Mouse (Mus musculus) heart, embryonic 13.5 days (tissue): ENCODE results near the gene Pitpnm3. TPM values are rescaled to one million over a fixed set of nuclear protein-coding genes. Genes with fewer than 3 reads are reported as not detected.

ENCODE experiments used
- ATAC-seq: fragments of 200-750 bp; cut with Nextera tagmentation; 2 replicates; pipeline ENCODE4 v1.8.0; 2017; ENCODE audit warnings: moderate TSS enrichment; ENCODE audit not compliant: insufficient number of reproducible peaks, low FRiP score, low TSS enrichment; ENCODE audit errors: extremely low read depth
- H3K27ac ChIP-seq: fragments of 300-500 bp; sonication (generic); replicated peaks from 2 replicates; pipeline ENCODE4 v1.5.1; 2015; ENCODE audit warnings: moderate library complexity, mild to moderate bottlenecking, inconsistent platforms
- H3K27me3 ChIP-seq: fragments of 300-500 bp; sonication (generic); replicated peaks from 2 replicates; pipeline ENCODE4 v1.6.1; 2015; ENCODE audit warnings: mild to moderate bottlenecking, inconsistent platforms
- H3K36me3 ChIP-seq: fragments of 300-500 bp; sonication (generic); 2 replicates; pipeline ENCODE4 v1.6.1; 2015; ENCODE audit warnings: mild to moderate bottlenecking, inconsistent platforms
- H3K4me1 ChIP-seq: fragments of 300-500 bp; sonication (generic); 2 replicates; pipeline ENCODE4 v1.6.1; 2015; ENCODE audit warnings: inconsistent platforms
- H3K4me2 ChIP-seq: fragments of 300-500 bp; sonication (generic); 2 replicates; pipeline ENCODE4 v1.6.1; 2015; ENCODE audit warnings: inconsistent platforms, mild to moderate bottlenecking, moderate library complexity
- H3K4me3 ChIP-seq: fragments of 300-500 bp; sonication (generic); 2 replicates; pipeline ENCODE4 v1.5.1; 2015; ENCODE audit warnings: moderate library complexity, mild to moderate bottlenecking, inconsistent platforms
- H3K9ac ChIP-seq: fragments of 300-500 bp; sonication (generic); 2 replicates; pipeline ENCODE4 v1.6.1; 2015; ENCODE audit warnings: inconsistent platforms, mild to moderate bottlenecking, moderate library complexity
- H3K9me3 ChIP-seq: fragments of 300-500 bp; sonication (generic); 2 replicates; pipeline ENCODE4 v1.6.1; 2016; ENCODE audit warnings: inconsistent platforms
- WGBS: fragments of 180-500 bp; shearing (Covaris S2); methylation state at CpG from one replicate; pipeline ENCODE4 v1.1.7; 2015; ENCODE audit warnings: mixed read lengths; 5-methylcytosine and 5-hydroxymethylcytosine counted together
- polyA plus RNA-seq: library from polyadenylated mRNA; unstranded; fragments of >200 nt; fragmentation: Nextera tagmentation; extraction: Ambion mirVana; gene quantifications from 2 replicates; pipeline ENCODE4 v1.2.1, GENCODE M21; 2015

Pitpnm3 gene
- polyA plus RNA-seq, 1 experiment from 2014 or later = 0.12 TPM

DNA sequence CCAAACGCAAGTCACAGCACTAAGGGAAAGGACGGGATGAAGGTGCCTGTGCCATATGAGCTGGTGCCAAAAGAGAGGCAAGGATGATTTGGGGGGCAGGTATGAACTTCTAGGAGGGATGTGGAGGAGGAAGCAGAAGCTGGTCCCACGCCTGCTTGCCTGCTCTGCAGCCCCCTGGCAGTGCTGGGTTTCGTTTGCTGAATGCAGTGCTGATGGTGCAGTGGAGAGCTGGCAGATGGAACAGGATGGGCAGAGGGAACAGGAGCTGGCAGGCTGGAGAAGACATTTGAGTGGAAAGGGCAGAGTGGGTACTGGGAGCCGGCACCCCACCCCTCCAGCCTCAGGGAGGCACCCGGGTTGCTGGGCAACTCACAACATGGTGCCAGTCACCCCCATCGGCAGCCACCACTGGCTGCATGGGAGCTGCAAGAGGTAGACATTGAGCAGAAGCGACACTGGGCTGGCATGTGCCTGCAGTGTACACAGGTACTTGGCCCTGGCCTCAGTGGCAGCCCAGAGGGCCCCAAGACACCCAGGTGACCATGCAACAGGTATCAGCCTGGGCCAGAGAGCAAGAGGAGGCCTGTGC lies 86.3 kb downstream of the Pitpnm3 start:
- no peak overlapping the region for H3K4me2 ChIP-seq
- peaks cover 38% of the 10 kb centered on the region for H3K36me3 ChIP-seq
- H3K9me3 ChIP-seq = no peaks in the 10 kb centered on the region
- H3K9ac ChIP-seq = no peak overlapping the region
- peaks cover 49% of the 10 kb centered on the region for H3K27me3 ChIP-seq
- H3K4me3 ChIP-seq = no peak overlapping the region
- H3K27ac ChIP-seq = no peak overlapping the region
- 68% methylated on average over 8 of the region's 8 CpGs for WGBS
- ATAC-seq = no peak
- H3K4me1 ChIP-seq = peaks cover 23% of the 10 kb centered on the region

GRCm38 (mm10) chr11:72048730-72049129 lies 86.8 kb downstream of the Pitpnm3 start:
- H3K4me2 ChIP-seq = no peak overlapping the region
- H3K36me3 ChIP-seq = peaks cover 42% of the 10 kb centered on the region
- no peaks in the 10 kb centered on the region for H3K9me3 ChIP-seq
- peaks cover 28% of the 10 kb centered on the region for H3K4me1 ChIP-seq
- ATAC-seq = no peak
- no peak overlapping the region for H3K4me3 ChIP-seq
- 61% methylated on average over 6 of the region's 6 CpGs for WGBS
- peaks cover 46% of the 10 kb centered on the region for H3K27me3 ChIP-seq
- no peak overlapping the region for H3K9ac ChIP-seq
- no peak overlapping the region for H3K27ac ChIP-seq

DNA sequence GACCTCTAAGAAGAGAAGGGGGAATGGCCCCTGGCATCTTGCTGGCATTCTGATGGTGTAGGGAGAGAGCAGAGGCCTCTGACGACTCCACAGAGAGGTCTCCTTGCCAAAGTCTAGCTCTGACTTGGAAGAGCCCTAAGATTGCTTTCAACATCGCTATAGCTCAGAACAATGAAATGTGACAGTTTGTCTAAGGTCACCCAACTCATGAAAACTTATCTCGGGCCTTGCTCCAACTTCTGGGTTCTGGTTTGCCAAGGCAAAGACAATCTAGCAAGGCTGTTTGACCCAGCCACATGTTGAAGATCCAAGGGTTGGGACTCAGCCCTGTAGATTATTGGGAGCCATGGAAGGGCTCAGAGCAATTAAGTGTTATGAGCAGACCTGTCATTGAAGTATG lies 91.3 kb downstream of the Pitpnm3 start:
- Histone ChIP-seq H3K9me3 (no peaks in the 10 kb centered on the region), H3K27me3 (peaks cover 5% of the 10 kb centered on the region), H3K9ac (0 out of 2 replicates have a peak overlapping the region, but pooled peaks have one; percentile 86), H3K27ac (no peak overlapping the region), H3K4me3 (peak overlapping the region; percentile 81), H3K36me3 (peaks cover 42% of the 10 kb centered on the region), H3K4me2 (peak overlapping the region; percentile 92), H3K4me1 (peaks cover 46% of the 10 kb centered on the region)
- 79% methylated on average over 3 of the region's 3 CpGs for WGBS
- ATAC-seq = no peak

DNA sequence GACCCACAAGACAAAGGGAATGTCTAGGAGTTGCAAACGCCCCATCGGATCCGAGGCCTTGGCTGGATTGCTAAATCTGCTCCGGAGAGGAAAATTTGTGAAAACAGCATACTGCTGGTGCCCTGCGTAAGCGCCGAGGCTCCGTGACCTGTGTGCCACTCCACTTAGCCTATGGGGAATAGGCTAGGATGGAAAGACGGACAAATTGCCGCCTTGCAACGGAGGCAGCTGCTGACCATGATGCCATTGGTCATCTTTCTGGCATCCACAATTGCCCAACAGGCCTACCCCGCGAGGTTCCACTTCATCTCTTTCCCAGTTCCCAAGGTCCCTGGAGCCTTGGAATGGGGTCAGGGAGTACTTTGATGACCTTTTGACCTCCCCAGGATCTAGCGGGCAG lies 92.9 kb downstream of the Pitpnm3 start:
- H3K4me3 ChIP-seq = peak overlapping the region; percentile 81
- H3K36me3 ChIP-seq = peaks cover 38% of the 10 kb centered on the region
- peak overlapping the region; percentile 92 for H3K4me2 ChIP-seq
- no peak overlapping the region for H3K27ac ChIP-seq
- H3K9ac ChIP-seq = peak overlapping the region; percentile 86
- no peaks in the 10 kb centered on the region for H3K9me3 ChIP-seq
- no peak for ATAC-seq
- 2% methylated on average over 14 of the region's 14 CpGs for WGBS
- H3K4me1 ChIP-seq = peaks cover 48% of the 10 kb centered on the region
- peaks cover 13% of the 10 kb centered on the region for H3K27me3 ChIP-seq

DNA sequence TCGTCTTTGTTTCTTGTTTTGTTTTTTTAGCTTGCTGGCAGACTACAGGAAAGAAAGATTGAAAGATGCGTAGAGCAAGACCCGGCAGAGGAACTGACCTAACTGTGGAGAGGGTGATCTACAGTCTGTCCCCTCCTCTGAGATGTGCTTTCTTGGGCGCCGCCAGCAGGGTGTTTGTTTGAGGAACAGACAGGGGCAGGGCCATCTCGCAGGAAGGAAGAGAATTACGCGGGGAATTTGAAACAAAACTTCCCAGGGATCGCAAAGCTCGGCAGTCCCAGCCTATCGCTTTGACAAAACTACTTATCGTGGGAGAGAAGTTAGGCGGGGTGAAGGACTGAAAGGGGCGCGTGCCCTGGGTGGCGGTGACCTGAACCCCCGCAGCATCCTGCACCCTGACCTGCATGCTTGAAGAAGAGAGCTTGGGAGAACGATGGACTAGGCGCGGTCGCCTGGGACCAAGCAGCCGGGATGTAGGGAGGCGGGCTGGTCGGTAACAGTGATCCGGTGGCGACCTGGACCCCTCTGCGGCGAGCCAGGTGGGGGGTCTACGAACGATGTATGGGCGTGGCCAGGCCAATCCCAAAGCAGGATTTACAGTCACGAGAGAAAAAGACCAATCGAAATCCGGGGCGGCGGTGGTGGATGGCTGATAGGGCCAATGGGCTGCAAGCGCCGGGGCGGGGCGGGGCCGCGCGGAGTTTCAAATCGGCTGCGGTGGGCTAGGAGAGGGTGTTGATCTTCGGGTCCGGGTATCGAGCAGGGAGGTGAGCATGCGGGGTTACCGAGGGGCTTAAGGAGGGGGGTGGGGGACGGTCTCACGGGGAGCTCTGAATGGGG lies 93.6 kb downstream of the Pitpnm3 start, which contains the start of gene Pimreg:
Pimreg (plus strand) TSS at position 265 of the 840 bp plus-strand sequence.
- peak; percentile 70 for ATAC-seq
- H3K36me3 ChIP-seq = peaks cover 31% of the 10 kb centered on the region
- H3K4me2 ChIP-seq = peak within 1 kb of the TSS; percentile 92
- WGBS = under 1% methylated on average over 52 of the region's 52 CpGs
- peak within 1 kb of the TSS; percentile 86 for H3K9ac ChIP-seq
- peak within 1 kb of the TSS; percentile 81 for H3K4me3 ChIP-seq
- H3K27me3 ChIP-seq = peaks cover 16% of the 10 kb centered on the region
- peak within 1 kb of the TSS; percentile 71 for H3K27ac ChIP-seq
- H3K9me3 ChIP-seq = no peaks in the 10 kb centered on the region
- H3K4me1 ChIP-seq = peaks cover 48% of the 10 kb centered on the region

GRCm38 (mm10) chr11:72041290-72041767 lies 94.2 kb downstream of the Pitpnm3 start:
- H3K4me3 ChIP-seq = peak overlapping the region; percentile 81
- no peak for ATAC-seq
- 13% methylated on average over 6 of the region's 6 CpGs for WGBS
- H3K4me1 ChIP-seq = peaks cover 48% of the 10 kb centered on the region
- H3K4me2 ChIP-seq = peak overlapping the region; percentile 92
- H3K36me3 ChIP-seq = peaks cover 25% of the 10 kb centered on the region
- no peaks in the 10 kb centered on the region for H3K9me3 ChIP-seq
- peak overlapping the region; percentile 83 for H3K9ac ChIP-seq
- peak overlapping the region; percentile 71 for H3K27ac ChIP-seq
- peaks cover 16% of the 10 kb centered on the region for H3K27me3 ChIP-seq

DNA sequence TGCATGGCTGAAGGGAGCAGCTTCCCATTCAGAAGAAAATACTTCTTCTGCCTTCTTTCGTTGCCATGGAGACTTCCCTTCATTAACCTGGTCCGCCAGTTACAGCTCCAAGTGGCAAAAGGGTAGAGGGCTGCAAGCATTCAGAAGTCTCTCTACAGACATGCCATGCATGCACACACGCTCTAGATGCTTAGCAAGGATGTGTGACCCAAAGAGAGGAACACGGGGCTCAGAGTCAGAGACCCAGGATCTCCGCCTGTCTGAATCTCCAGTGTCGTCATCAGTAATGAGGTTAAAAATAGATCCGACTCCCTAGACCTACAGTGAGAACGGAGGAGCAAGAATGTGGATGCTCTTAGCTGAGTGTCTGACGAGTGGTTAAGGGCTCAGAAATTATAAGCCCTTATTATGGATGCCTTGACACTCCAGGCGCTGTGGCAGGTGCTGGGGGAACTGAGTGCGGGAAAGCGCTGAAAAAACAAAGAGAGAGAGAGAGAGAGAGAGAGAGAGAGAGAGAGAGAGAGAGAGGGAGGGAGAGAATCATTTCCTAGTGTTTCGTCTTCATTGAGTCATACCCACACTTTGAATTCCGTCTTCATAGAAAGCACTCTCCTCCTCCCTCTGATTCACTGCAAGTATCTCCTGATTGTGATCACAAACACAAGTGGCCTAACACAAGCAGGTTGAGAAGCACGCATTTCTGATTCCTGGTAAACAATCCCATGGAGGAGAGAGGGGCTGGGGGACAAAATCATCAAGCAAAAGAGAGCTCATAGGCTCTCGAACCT lies 95.8 kb downstream of the Pitpnm3 start:
- Histone ChIP-seq H3K36me3 (peaks cover 9% of the 10 kb centered on the region), H3K4me1 (peaks cover 58% of the 10 kb centered on the region), H3K9me3 (no peaks in the 10 kb centered on the region), H3K4me2 (peak overlapping the region; percentile 44), H3K27ac (peak overlapping the region; percentile 32), H3K27me3 (peaks cover 16% of the 10 kb centered on the region), H3K4me3 (no peak overlapping the region), H3K9ac (peak overlapping the region; percentile 52)
- no peak for ATAC-seq
- WGBS = 26% methylated on average over 16 of the region's 16 CpGs

DNA sequence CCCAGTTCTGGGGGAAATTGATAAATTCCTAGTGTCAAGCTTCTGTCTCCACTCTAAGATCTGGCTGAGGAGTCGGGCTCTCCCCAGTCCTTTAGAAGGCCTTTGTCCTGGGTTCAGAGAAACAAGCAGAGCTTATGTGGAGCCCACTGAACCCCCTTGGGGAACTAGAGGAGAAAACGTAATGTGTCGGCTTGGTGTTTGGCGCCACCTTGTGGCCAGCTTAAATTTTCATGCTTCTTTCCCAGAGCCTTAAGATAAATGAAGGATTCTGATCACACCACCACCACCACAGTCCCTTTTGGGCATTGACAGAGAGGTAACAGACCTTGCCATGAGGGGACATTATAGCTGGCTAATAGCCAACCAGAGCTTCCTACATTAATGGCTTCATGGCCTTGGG lies 97.6 kb downstream of the Pitpnm3 start:
- Histone ChIP-seq H3K36me3 (no peaks in the 10 kb centered on the region), H3K4me3 (no peak overlapping the region), H3K4me2 (no peak overlapping the region), H3K9me3 (no peaks in the 10 kb centered on the region), H3K9ac (no peak overlapping the region), H3K27ac (no peak overlapping the region), H3K27me3 (peaks cover 16% of the 10 kb centered on the region), H3K4me1 (peaks cover 43% of the 10 kb centered on the region)
- ATAC-seq = no peak
- WGBS = 4% methylated on average over 4 of the region's 4 CpGs

- Histone ChIP-seq H3K4me3 (no peak within 1 kb of the TSS), H3K4me1 (peaks cover 37% of the 10 kb centered on the region), H3K9me3 (no peaks in the 10 kb centered on the region), H3K27me3 (peaks cover 16% of the 10 kb centered on the region), H3K27ac (no peak within 1 kb of the TSS), H3K36me3 (no peaks in the 10 kb centered on the region), H3K9ac (no peak within 1 kb of the TSS), H3K4me2 (no peak within 1 kb of the TSS)
- no peak for ATAC-seq
- 47% methylated on average over 4 of the region's 4 CpGs for WGBS
Measured at GRCm38 (mm10) chr11:72037409-72037808, 98.2 kb downstream of the Pitpnm3 start, which contains the start of gene Aipl1. TSS of gene Aipl1 (minus strand) at chr11:72037509.

- Histone ChIP-seq H3K9ac (no peak overlapping the region), H3K9me3 (no peaks in the 10 kb centered on the region), H3K27ac (no peak overlapping the region), H3K4me3 (no peak overlapping the region), H3K4me1 (peaks cover 27% of the 10 kb centered on the region), H3K4me2 (no peak overlapping the region), H3K36me3 (no peaks in the 10 kb centered on the region), H3K27me3 (peaks cover 35% of the 10 kb centered on the region)
- WGBS = 78% methylated on average over 3 of the region's 3 CpGs
- ATAC-seq = no peak
Measured at GRCm38 (mm10) chr11:72032589-72032988, 103.0 kb downstream of the Pitpnm3 start.

- Histone ChIP-seq H3K9me3 (no peaks in the 10 kb centered on the region), H3K4me1 (peaks cover 27% of the 10 kb centered on the region), H3K9ac (no peak overlapping the region), H3K4me3 (no peak overlapping the region), H3K27ac (no peak overlapping the region), H3K36me3 (no peaks in the 10 kb centered on the region), H3K4me2 (no peak overlapping the region), H3K27me3 (peaks cover 38% of the 10 kb centered on the region)
- 65% methylated on average over 4 of the region's 4 CpGs for WGBS
- no peak for ATAC-seq
Measured at GRCm38 (mm10) chr11:72032091-72032490, 103.5 kb downstream of the Pitpnm3 start.
